Mouse (Mus musculus) hindbrain, postnatal 0 days (tissue): ENCODE measurements around the gene Msh3. TPM values are rescaled to one million over a fixed set of nuclear protein-coding genes. Genes with fewer than 3 reads are reported as not detected.

Experiments
- ATAC-seq: fragments of 200-750 bp; cut with Nextera tagmentation; 2 replicates; pipeline ENCODE4 v1.8.0; 2017; ENCODE audit warnings: mild to moderate bottlenecking, moderate TSS enrichment, moderate library complexity
- DNase-seq: peaks from one replicate; pipeline ENCODE4 v3.0.0-alpha.2; 2015; ENCODE audit warnings: low spot score
- H3K27ac ChIP-seq: fragments of 300-500 bp; sonication (generic); 2 replicates; pipeline ENCODE4 v1.5.1; 2014; ENCODE audit warnings: mild to moderate bottlenecking
- H3K27me3 ChIP-seq: fragments of 300-500 bp; sonication (generic); 2 replicates; pipeline ENCODE4 v1.6.1; 2014; ENCODE audit warnings: low read length, mixed read lengths; ENCODE audit not compliant: insufficient read depth
- H3K36me3 ChIP-seq: fragments of 300-500 bp; sonication (generic); 2 replicates; pipeline ENCODE4 v1.6.1; 2014; ENCODE audit warnings: low read length, mixed read lengths; ENCODE audit not compliant: insufficient read depth
- H3K4me1 ChIP-seq: fragments of 300-500 bp; sonication (generic); 2 replicates; pipeline ENCODE4 v1.6.1; 2014; ENCODE audit warnings: antibody characterized with exemption, low read length, mixed read lengths; ENCODE audit not compliant: insufficient read depth
- H3K4me2 ChIP-seq: fragments of 300-500 bp; sonication (generic); 2 replicates; pipeline ENCODE4 v1.6.1; 2014; ENCODE audit warnings: low read depth, mild to moderate bottlenecking, low read length, moderate library complexity, mixed read lengths
- H3K4me3 ChIP-seq: fragments of 300-500 bp; sonication (generic); 2 replicates; pipeline ENCODE4 v1.5.1; 2014; ENCODE audit warnings: low read length
- H3K9ac ChIP-seq: fragments of 300-500 bp; sonication (generic); replicated peaks from 2 replicates; pipeline ENCODE4 v1.6.1; 2014; ENCODE audit warnings: mild to moderate bottlenecking, low read length, moderate library complexity, mixed read lengths
- H3K9me3 ChIP-seq: fragments of 300-500 bp; sonication (generic); 2 replicates; pipeline ENCODE4 v1.6.1; 2016; ENCODE audit warnings: low read length, mixed read lengths
- CTCF ChIP-seq: IDR thresholded peaks from 2 replicates; pipeline ENCODE4 v1.5.1; 2016; ENCODE audit warnings: antibody characterized with exemption, control low read depth, low read depth
- WGBS: fragments of 180-500 bp; shearing (Covaris S2); extraction: QIAGEN DNeasy Blood & Tissue Kit; methylation state at CpG from one replicate; pipeline ENCODE4 v1.1.7; 2014; 5-methylcytosine and 5-hydroxymethylcytosine counted together
- polyA plus RNA-seq: library from polyadenylated mRNA; unstranded; fragments of >200 nt; fragmentation: Nextera tagmentation; extraction: Ambion mirVana; gene quantifications from 2 replicates; pipeline ENCODE4 v1.2.1, GENCODE M21; 2015
- total RNA-seq: library from RNA; depleted of rRNA; stranded (reverse); fragments of >200 nt; gene quantifications from 2 replicates; pipeline ENCODE4 v1.2.3, GENCODE M21; 2014

Msh3 gene
- total and polyA plus RNA-seq, 2 experiments from 2014 or later: 15.0 to 21.1 TPM

GRCm38 (mm10) chr13:92370811-92371210 lies 16.0 kb upstream of the Msh3 start:
- H3K4me3 ChIP-seq: no peak overlapping the region
- H3K36me3 ChIP-seq: no peaks in the 10 kb centered on the region
- H3K9me3 ChIP-seq: no peaks in the 10 kb centered on the region
- DNase-seq (no peak), ATAC-seq (no peak)
- TF ChIP-seq CTCF: no peak
- no peaks in the 10 kb centered on the region for H3K27me3 ChIP-seq
- H3K4me2 ChIP-seq: no peak overlapping the region
- no peaks in the 10 kb centered on the region for H3K4me1 ChIP-seq
- H3K9ac ChIP-seq: no peak overlapping the region
- no peak overlapping the region for H3K27ac ChIP-seq
- 95% methylated on average over 3 of the region's 3 CpGs for WGBS

- Histone ChIP-seq H3K4me1 (no peaks in the 10 kb centered on the region), H3K9me3 (no peaks in the 10 kb centered on the region), H3K36me3 (no peaks in the 10 kb centered on the region), H3K27me3 (no peaks in the 10 kb centered on the region), H3K27ac (no peak overlapping the region), H3K4me3 (no peak overlapping the region), H3K4me2 (no peak overlapping the region), H3K9ac (no peak overlapping the region)
- TF ChIP-seq CTCF: no peak
- DNase-seq (no peak), ATAC-seq (no peak)
- 56% methylated on average over 4 of the region's 4 CpGs for WGBS
These were observed 10.5 kb upstream of the Msh3 start for GRCm38 (mm10) chr13:92365312-92365711.

- ATAC-seq (no peak), DNase-seq (no peak)
- H3K9me3 ChIP-seq: no peaks in the 10 kb centered on the region
- no peak overlapping the region for H3K4me2 ChIP-seq
- no peak overlapping the region for H3K9ac ChIP-seq
- no peaks in the 10 kb centered on the region for H3K27me3 ChIP-seq
- no peak overlapping the region for H3K27ac ChIP-seq
- no peak overlapping the region for H3K4me3 ChIP-seq
- TF ChIP-seq CTCF: no peak
- no peaks in the 10 kb centered on the region for H3K36me3 ChIP-seq
- 97% methylated on average over 2 of the region's 2 CpGs for WGBS
- H3K4me1 ChIP-seq: no peaks in the 10 kb centered on the region
These were observed 6.8 kb upstream of the Msh3 start for GRCm38 (mm10) chr13:92361609-92362008.

GRCm38 (mm10) chr13:92357644-92358043 lies 2.8 kb upstream of the Msh3 start:
- Histone ChIP-seq H3K4me1 (0 out of 2 replicates have a peak, but pooled peaks cover 3% of the 10 kb centered on the region), H3K4me2 (no peak overlapping the region), H3K9me3 (no peaks in the 10 kb centered on the region), H3K9ac (no peak overlapping the region), H3K36me3 (no peaks in the 10 kb centered on the region), H3K27me3 (no peaks in the 10 kb centered on the region), H3K4me3 (no peak overlapping the region), H3K27ac (no peak overlapping the region)
- DNase-seq (peak; percentile 42), ATAC-seq (no peak)
- peak; percentile 48 for TF ChIP-seq CTCF
- 56% methylated on average over 2 of the region's 2 CpGs for WGBS

GRCm38 (mm10) chr13:92356376-92356775 lies 1.6 kb upstream of the Msh3 start:
- Histone ChIP-seq H3K4me2 (0 out of 2 replicates have a peak overlapping the region, but pooled peaks have one; percentile 82), H3K9me3 (no peaks in the 10 kb centered on the region), H3K36me3 (no peaks in the 10 kb centered on the region), H3K4me1 (0 out of 2 replicates have a peak, but pooled peaks cover 3% of the 10 kb centered on the region), H3K4me3 (no peak overlapping the region), H3K9ac (no peak overlapping the region), H3K27ac (no peak overlapping the region), H3K27me3 (no peaks in the 10 kb centered on the region)
- ATAC-seq (no peak), DNase-seq (no peak)
- 73% methylated on average over 7 of the region's 7 CpGs for WGBS
- TF ChIP-seq CTCF: no peak

- DNase-seq: no peak
- Histone ChIP-seq H3K9ac (peak overlapping the region; percentile 63; the same call in 1 of the 2 replicates), H3K36me3 (no peaks in the 10 kb centered on the region; the same call in 1 of the 2 replicates), H3K4me2 (peak overlapping the region; percentile 82), H3K4me1 (0 out of 2 replicates have a peak, but pooled peaks cover 3% of the 10 kb centered on the region), H3K9me3 (no peaks in the 10 kb centered on the region), H3K4me3 (peak overlapping the region; percentile 64), H3K27ac (no peak overlapping the region), H3K27me3 (no peaks in the 10 kb centered on the region)
- no peak for TF ChIP-seq CTCF
- under 1% methylated on average over 24 of the region's 24 CpGs for WGBS
- peak; percentile 44 for ATAC-seq
These were observed 455 bp upstream of the Msh3 start for GRCm38 (mm10) chr13:92355272-92355643.

- peak; percentile 6 for DNase-seq
- H3K4me1 ChIP-seq: 0 out of 2 replicates have a peak, but pooled peaks cover 3% of the 10 kb centered on the region
- ATAC-seq: no peak
- no peak for TF ChIP-seq CTCF
- H3K4me3 ChIP-seq: peak overlapping the region; percentile 64
- H3K9ac ChIP-seq: peak overlapping the region; percentile 63
- peak overlapping the region; percentile 61; the same call in 1 of the 2 replicates for H3K27ac ChIP-seq
- H3K27me3 ChIP-seq: no peaks in the 10 kb centered on the region
- peak overlapping the region; percentile 82 for H3K4me2 ChIP-seq
- no peaks in the 10 kb centered on the region for H3K9me3 ChIP-seq
- H3K36me3 ChIP-seq: no peaks in the 10 kb centered on the region; the same call in none of the 2 replicates
- WGBS: 13% methylated on average over 4 of the region's 4 CpGs
These were observed 847 bp downstream of the Msh3 start for GRCm38 (mm10) chr13:92353956-92354355.
